Mouse (Mus musculus) kidney, postnatal 14 days (tissue): ENCODE data around the gene Dph2.

Source experiments
- DNase-seq: peaks from one replicate; pipeline ENCODE4 v3.0.0; 2022; ENCODE audit warnings: mixed read lengths

Dph2 gene

GRCm38 (mm10) chr4:117870437-117870836, 21.4 kb downstream of the Dph2 start:
- no peak for DNase-seq

- DNase-seq: no peak
Observed at GRCm38 (mm10) chr4:117869317-117869716, 22.5 kb downstream of the Dph2 start.

- peak; percentile 72 for DNase-seq
Observed at GRCm38 (mm10) chr4:117867823-117868222, 24.0 kb downstream of the Dph2 start.

DNA sequence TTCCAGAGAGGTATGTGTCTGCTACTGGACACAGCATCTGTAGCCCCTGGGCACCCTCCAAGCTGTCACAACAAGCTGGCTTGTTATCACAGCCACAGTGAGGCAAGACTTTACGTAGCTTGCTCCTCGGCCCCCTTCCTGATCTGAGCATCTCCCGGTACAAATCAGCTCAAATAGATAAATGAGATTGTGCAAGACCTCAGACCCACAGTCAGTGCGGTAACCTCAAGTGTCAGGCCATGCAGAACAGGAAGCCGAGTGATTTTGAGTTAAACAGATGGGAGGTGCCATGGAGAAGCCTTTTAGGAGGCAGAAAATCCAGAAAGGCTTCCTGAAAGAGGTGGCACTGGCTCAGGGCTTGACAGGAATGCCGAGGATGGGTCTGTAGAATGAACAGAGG, 24.8 kb downstream of the Dph2 start:
- no peak for DNase-seq

DNA sequence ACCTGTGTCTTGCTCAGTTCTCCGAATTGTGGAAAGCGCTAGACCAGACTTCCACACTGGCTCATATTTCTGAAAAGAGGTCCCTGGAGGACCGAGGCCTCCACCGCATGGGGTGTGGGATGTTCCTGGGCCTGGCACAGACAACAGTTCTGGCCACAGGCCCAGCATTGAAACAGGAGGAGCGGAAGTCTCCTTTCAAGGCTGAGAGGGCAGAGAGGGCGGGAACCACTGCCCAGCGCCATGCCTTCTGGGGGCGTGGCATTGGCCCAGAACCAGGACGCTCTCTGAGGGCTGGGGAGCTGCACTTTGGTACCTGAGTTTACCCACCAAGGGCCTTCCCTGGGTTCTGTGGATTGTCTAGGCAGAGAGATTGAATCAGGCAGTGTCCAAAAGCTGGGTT, 25.7 kb downstream of the Dph2 start:
- peak; percentile 92 for DNase-seq

GRCm38 (mm10) chr4:117862823-117863222, 29.0 kb downstream of the Dph2 start:
- DNase-seq: peak; percentile 34

GRCm38 (mm10) chr4:117860570-117860969, 31.3 kb downstream of the Dph2 start:
- no peak for DNase-seq

GRCm38 (mm10) chr4:117858794-117859193, 33.0 kb downstream of the Dph2 start:
- peak; percentile 71 for DNase-seq

DNA sequence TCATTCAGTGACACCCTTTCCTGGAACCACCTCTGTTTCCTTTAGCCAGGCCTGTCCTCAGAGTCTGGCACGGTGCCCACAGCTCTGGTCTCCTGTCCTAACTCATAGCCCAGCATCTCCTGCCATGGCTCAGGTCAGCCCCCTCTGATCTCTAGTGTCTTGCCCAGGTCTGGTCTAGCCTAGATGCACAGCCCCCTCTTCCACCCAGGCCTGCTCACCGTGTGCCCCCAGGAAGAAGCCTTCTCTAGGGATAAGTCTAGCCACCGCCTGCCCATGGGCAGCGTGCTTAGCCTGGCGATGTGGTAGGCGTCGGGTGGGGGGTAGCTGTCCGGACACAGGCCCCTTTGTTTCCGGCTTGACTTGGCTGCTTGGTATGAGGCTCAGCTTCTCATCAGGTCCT, 36.7 kb downstream of the Dph2 start:
- no peak for DNase-seq

GRCm38 (mm10) chr4:117852152-117852868, 39.5 kb downstream of the Dph2 start:
- DNase-seq: no peak

DNA sequence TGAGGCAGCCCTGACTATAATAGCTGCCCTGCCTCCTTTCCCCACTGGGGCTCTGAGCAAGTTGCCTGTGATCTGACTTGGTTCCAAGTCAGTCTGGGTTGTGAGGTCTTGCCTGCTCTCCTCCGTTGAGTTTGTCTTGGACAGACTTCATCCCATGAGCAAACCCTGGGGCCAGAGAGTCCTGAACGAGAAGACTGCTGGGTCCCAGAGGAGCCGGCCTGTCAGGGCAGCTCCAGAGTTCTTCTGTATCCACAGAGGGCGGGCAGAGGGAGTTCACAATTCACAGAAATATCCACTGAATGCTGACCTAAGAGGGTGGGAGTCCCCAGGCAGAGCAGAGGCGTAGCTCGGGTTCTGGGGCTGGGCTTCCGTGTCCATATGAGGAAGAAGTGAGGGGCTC, 41.0 kb downstream of the Dph2 start:
- peak; percentile 57 for DNase-seq

DNA sequence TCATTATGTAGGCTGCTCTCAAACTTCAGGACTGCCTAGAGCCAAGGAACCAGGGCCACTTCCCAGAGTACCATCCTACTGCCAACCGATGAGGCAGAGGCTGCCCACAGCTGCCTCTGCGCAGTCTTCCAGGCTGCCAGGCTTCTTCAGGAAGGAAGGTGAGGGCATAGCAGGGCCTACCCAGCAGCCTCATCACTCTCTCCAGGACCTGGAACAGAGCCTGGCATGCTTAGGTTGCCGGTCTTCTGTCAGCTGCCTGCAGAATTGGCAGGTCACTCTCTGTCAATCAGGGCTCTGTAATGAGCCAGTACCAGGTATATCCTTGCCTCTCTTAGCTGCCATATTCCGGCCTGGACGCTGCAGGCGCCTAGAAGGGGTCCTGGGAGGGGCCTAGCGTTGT, 41.7 kb downstream of the Dph2 start:
- no peak for DNase-seq

- DNase-seq: no peak
Observed at GRCm38 (mm10) chr4:117849506-117849905, 42.3 kb downstream of the Dph2 start.

GRCm38 (mm10) chr4:117849063-117849462, 42.8 kb downstream of the Dph2 start:
- DNase-seq: no peak

GRCm38 (mm10) chr4:117847011-117847410, 44.8 kb downstream of the Dph2 start:
- DNase-seq: no peak

- DNase-seq: no peak
Observed at GRCm38 (mm10) chr4:117846261-117846660, 45.6 kb downstream of the Dph2 start.

DNA sequence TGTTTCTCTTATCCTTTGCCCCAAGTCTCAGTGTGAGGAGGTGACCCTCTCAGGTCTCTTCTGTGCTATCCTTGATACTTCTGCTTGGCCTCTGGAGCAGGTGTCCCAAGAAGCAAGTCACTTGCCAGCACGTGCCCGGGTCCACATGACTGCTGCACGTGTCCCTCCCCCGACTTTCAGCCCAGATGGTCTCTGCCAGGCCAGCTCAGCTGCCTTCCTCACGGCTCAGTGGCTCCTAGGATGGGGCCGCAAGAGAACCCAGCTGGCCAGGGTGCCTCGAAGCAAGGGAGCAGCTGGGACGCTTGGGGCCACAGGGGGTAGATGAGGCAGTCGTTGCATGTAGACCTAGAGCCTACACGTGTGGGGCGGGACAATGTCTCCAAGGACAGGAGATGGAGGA, 46.5 kb downstream of the Dph2 start:
- DNase-seq: no peak

GRCm38 (mm10) chr4:117844467-117844866, 47.4 kb downstream of the Dph2 start:
- no peak for DNase-seq

DNA sequence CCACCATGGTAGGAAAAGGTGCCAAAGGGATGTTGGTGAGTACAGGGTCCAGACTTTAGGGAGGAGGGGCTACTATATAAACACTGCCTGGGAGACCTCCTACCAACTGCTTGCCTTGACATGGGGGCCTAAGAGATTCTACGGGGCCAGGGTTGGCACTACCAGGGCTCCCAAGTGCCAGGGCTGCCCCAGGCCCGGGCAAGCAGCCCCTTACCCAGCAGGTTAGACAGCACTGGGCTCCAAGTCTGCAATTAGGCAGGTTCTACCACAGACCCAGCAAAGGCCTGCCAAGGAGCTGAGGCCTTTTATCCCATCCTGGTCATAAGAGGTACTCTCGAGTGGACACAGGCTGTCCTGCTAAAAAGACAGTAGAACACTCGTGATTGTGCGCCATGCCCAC, 48.7 kb downstream of the Dph2 start:
- DNase-seq: no peak

- DNase-seq: peak; percentile 30
Observed at GRCm38 (mm10) chr4:117841566-117841965, 50.3 kb downstream of the Dph2 start.

- DNase-seq: no peak
Observed at GRCm38 (mm10) chr4:117840821-117841220, 51.0 kb downstream of the Dph2 start.

DNA sequence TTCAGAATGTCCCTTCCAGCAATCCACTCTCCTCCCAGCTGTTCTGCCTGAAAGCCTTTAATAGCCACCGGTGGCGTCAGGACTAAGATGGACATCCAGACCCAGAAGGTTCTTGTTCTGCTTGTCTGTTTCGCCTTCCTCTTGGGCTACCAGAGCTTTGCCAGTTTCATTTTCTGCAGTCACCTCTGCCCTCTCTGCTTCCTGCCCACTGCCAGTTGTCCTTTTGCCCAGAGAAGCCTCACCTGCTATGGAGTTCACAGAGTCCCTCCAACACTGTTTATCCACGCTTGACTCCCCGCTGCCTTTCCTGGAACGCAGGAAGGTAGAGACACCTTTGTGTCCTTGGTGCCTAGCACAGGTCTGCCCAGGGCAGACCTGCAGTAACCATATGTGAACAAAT, 52.5 kb downstream of the Dph2 start:
- DNase-seq: peak; percentile 58
